Mouse (Mus musculus) urinary bladder, postnatal 10 days (tissue): Measurements from ENCODE around the gene 4933402D24Rik.

Experiments
- DNase-seq: peaks from one replicate; pipeline ENCODE4 v3.0.0; 2022; ENCODE audit warnings: low spot score

4933402D24Rik gene

GRCm38 (mm10) chr1:63769167-63769566, at the start of gene 4933402D24Rik:
TSS of gene 4933402D24Rik (minus strand) at chr1:63769267.
- no peak for DNase-seq

- DNase-seq: no peak
These were observed 39.5 kb upstream of the 4933402D24Rik start for GRCm38 (mm10) chr1:63808584-63808983.

- DNase-seq: no peak
These were observed 36.0 kb upstream of the 4933402D24Rik start for GRCm38 (mm10) chr1:63805095-63805494.

DNA sequence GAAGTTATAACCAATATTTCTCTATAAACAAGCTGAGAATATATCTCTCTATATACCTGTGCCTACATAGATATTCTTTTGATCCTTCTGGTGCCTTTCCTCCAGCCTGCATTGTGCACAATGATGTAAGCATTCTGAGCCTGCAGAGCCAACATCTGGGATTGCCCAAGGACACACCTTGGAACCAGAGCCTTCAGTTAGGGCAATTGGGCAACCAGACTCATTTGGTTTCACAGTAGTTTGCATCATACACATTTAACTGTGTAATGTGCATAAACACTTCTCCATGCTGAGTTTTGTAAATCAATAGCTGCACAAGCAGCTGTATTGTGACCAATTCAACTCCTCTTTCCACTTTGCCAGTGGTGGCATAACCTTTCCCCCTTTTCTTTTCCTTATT, 25.3 kb upstream of the 4933402D24Rik start:
- no peak for DNase-seq

DNA sequence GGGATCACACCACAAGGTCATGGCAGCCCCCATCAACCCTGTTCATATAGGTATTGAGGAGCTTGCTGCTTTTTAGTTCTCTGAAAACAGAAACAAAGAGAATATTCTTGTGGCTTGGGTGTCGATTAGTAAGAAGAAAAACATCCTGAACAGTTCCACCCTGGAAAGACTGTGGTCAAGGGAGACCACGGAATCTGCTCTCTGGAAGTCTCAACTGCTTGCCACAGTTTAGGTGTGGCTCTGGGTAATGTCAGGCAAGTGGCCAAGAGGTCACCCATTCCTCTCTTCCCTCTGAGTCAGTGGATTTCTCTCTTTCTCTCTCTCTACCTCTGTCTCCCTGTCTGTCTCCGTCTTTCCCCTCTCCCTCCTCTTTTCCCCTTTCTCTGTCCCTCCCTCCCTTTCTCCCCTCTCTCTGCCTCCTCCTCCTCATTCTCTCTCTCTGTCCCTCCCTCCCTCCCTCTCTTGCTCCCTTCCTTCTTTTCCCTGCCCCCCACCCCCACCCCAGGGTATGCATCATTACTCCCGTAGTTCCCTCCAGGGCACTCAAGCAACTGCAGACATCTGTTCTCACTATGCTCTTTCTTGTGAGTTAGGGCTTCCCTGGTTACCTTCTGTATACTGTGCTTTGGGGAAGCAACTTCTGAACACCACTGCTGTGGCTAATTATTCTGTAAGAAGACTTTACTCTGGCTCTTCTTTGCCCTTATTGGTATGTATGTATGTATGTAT, 8.0 kb upstream of the 4933402D24Rik start:
- DNase-seq: no peak

- DNase-seq: no peak
These were observed 7.3 kb upstream of the 4933402D24Rik start for GRCm38 (mm10) chr1:63776396-63776795.

- no peak for DNase-seq
These were observed 1.2 kb upstream of the 4933402D24Rik start for GRCm38 (mm10) chr1:63770309-63770708.

- DNase-seq: no peak
These were observed 955 bp downstream of the 4933402D24Rik start for GRCm38 (mm10) chr1:63768112-63768511.

GRCm38 (mm10) chr1:63764395-63764794, 4.7 kb downstream of the 4933402D24Rik start:
- DNase-seq: no peak

GRCm38 (mm10) chr1:63763881-63764386, 5.1 kb downstream of the 4933402D24Rik start:
- no peak for DNase-seq

DNA sequence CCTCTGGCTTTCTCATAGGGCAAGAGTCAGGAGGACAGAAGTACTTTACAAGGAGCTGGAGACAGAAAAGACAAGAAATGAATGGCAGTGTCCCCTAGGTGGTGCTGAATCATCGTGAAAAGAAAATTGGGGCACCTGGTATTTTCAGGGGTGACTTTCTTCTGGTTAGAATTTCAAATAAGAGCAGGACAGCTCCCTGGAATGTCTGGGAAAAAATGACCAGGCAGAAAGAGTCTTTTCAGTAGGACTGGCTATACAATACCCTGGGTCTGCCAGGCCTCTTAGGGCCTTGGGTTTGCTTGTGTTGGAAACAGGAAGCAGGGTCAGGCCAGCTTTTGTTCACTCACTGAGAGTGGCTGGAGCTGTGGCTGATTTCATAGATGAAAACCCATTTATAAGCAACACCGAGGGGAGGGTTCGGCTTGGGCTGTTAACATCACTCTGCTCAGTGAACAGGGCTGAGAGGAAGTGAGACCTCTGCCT, 5.8 kb downstream of the 4933402D24Rik start:
- no peak for DNase-seq

DNA sequence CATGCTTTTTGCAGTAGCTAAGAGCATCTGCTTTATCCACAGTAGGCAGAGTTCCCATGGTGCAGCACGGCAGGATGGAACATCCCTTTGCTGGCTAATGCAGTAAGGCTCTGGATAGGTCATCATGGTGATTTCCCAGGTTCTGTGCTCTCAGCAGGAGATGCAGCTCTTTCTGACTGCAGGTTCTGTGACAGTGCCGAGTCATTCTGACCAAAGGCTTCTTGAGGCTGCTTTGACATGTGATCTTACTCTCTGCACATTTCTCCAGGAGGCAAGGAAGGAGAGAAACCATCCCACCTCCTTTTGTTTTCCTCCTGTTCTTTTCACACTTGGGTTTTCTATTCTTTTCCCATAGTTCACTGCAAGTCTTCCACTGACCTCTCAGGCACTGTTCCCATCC, 13.1 kb downstream of the 4933402D24Rik start:
- DNase-seq: no peak

DNA sequence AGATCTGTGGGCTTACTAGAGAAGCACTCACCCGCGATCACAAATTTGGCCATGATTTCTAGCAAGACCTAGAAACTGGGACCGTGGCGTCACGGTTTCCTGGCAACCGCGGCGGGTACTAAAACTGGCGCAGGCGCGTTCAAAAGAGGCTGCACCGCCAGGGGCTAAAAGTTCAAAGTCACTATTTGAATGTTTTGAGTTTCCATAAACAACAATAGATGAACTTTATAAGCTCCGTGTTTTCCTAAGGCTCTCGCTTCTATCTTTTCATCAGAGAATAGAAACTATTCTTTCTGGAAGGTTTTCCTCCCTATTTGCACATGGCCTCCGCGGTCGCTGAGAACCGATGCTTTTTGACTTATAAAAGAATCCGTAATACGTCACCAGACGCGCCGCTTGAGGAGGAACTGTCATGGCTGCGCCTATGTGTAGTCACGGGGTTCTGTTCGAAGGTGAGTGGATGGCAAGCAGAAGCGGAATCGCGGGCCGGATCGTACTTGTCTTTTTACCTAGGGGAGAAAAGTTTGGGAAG, 38.8 kb downstream of the 4933402D24Rik start, which contains the start of the genes Mdh1b and Fastkd2:
TSS of gene Mdh1b (minus strand) at position 79 of the 532 bp plus-strand sequence.
TSS of gene Fastkd2 (plus strand) at position 375 of the 532 bp plus-strand sequence.
- DNase-seq: peak; percentile 48

GRCm38 (mm10) chr1:63729796-63730195, 39.3 kb downstream of the 4933402D24Rik start:
- no peak for DNase-seq

DNA sequence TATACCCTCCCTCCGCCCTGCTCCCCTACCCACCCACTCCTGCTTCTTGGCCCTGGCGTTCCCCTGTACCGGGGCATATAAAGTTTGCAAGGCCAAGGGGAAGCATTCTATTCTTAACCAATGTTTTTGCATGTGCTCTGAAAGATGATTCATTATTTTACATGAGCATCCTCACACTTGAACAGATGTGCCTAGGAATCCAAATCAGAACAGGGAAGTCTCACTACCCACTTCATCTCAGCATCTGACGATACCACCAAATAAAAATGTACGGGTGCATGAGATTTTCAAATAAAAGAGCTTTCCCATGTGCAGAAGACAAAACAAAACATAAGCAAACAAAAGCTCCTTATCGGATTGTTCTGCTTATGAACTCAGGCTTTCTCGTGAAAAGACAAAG, 48.9 kb downstream of the 4933402D24Rik start:
- no peak for DNase-seq

- no peak for DNase-seq
These were observed 60.2 kb downstream of the 4933402D24Rik start for GRCm38 (mm10) chr1:63708876-63709275.

DNA sequence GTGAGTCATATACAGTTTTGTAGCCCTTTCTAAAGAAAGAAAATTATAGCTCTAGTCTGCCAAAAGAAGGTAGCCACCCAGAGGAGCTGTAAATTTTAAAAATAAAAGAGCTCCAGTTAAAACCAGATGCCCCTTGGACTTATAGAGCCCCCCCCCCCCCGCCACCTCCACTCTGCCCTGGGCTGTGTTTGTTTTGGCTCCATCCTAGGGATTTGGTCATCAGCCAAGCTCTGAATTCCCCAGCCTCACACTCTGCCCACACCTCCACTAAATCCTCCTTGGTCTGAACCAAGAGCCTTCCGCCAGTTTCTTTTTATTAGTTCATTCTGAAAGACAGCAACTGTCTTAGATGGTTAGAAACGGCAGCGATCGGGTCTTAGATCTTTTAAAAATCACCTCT, 63.3 kb downstream of the 4933402D24Rik start:
- DNase-seq: no peak
